ENCODE assay signal across 9 mouse cellular contexts in the genomic region with DNA sequence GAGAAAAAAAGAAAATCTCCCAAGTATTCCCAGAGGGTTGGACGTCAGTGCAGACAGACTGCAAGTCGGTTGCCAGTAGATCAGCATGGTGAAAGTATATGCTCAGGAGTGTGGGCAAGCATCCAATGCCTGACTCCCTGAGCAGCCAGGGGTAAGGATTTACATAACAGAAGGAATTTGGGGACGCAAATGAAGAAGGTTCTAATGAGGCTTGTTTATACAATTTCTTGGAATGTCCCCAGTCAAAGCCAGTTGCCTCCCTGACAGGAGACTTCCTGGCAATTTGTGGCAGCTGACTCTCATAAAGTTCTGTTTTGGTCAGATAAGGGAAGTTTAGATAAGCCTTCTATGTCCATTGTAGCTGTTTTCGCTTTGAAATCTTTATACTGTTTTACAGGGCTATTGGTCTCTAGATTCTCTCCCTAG. TPM values are rescaled to one million over a fixed set of nuclear protein-coding genes. Genes with fewer than 3 reads are reported as not detected.
A peak's percentile ranks its signal among the peaks of the same experiment; 100 is the strongest.
DNase-seq lines count a peak whose midpoint lies in the region; ATAC-seq lines count a peak whose summit lies in the region.
"Had no signal": no experiment of that assay in that cellular context is flagged by ENCODE, and none has a peak within 500 bp of the region (broad histone marks: within the 10 kb centered on the region; RNA-seq: fewer than 3 reads in every experiment).

No protein-coding gene starts in this region.

- WGBS in embryonic facial prominence, embryonic 14.5 days = 22% methylated on average over 4 of the region's 4 CpGs
- WGBS in embryonic facial prominence, embryonic 10.5 days = 29% methylated on average over 4 of the region's 4 CpGs
- 13% methylated on average over 4 of the region's 4 CpGs for WGBS in kidney, embryonic 14.5 days

- no peaks in the 10 kb centered on the region for H3K36me3 ChIP-seq in embryonic facial prominence, embryonic 14.5 days (ENCODE audit: control insufficient read depth, insufficient read depth, low read length)
- no peaks in the 10 kb centered on the region for H3K36me3 ChIP-seq in embryonic facial prominence, embryonic 10.5 days (replicated peaks)
- H3K36me3 ChIP-seq in kidney, embryonic 14.5 days (ENCODE audit: control insufficient read depth, insufficient read depth, low read length) = no peaks in the 10 kb centered on the region
- H3K36me3 ChIP-seq: embryonic facial prominence, embryonic 13.5 days had no signal

- H3K9me3 ChIP-seq in embryonic facial prominence, embryonic 14.5 days (ENCODE audit: control insufficient read depth, low read length) = no peaks in the 10 kb centered on the region
- H3K9me3 ChIP-seq in embryonic facial prominence, embryonic 10.5 days = no peaks in the 10 kb centered on the region
- no peaks in the 10 kb centered on the region for H3K9me3 ChIP-seq in kidney, embryonic 14.5 days (ENCODE audit: control insufficient read depth, low read length)
- H3K9me3 ChIP-seq: embryonic facial prominence, embryonic 13.5 days had no signal

- no peak overlapping the region for H3K4me2 ChIP-seq in embryonic facial prominence, embryonic 14.5 days (ENCODE audit: low read depth, low read length)
- H3K4me2 ChIP-seq in kidney, embryonic 14.5 days (replicated peaks; ENCODE audit: low read depth, low read length) = no peak overlapping the region
- H3K4me2 ChIP-seq: embryonic facial prominence, embryonic 13.5 days had no signal

- H3K27ac ChIP-seq in embryonic facial prominence, embryonic 14.5 days (replicated peaks; ENCODE audit: low read depth, low read length) = peak overlapping the region; percentile 33; the same call in 1 of the 2 replicates
- H3K27ac ChIP-seq in embryonic facial prominence, embryonic 10.5 days (replicated peaks) = no peak overlapping the region
- H3K27ac ChIP-seq in kidney, embryonic 14.5 days (ENCODE audit: low read depth, low read length) = peak overlapping the region; percentile 83
- H3K27ac ChIP-seq: embryonic facial prominence, embryonic 13.5 days had no signal

- no peaks in the 10 kb centered on the region for H3K27me3 ChIP-seq in embryonic facial prominence, embryonic 14.5 days (replicated peaks; ENCODE audit: control insufficient read depth, insufficient read depth, low read length)
- no peaks in the 10 kb centered on the region for H3K27me3 ChIP-seq in embryonic facial prominence, embryonic 10.5 days (replicated peaks; ENCODE audit: low read depth, poor library complexity, severe bottlenecking)
- H3K27me3 ChIP-seq in kidney, embryonic 14.5 days (ENCODE audit: control insufficient read depth, insufficient read depth, low read length) = no peaks in the 10 kb centered on the region
- H3K27me3 ChIP-seq: embryonic facial prominence, embryonic 13.5 days had no signal

- no peak for ATAC-seq in embryonic facial prominence, embryonic 14.5 days (ENCODE audit: low read depth)
- ATAC-seq in common myeloid progenitor, adult 5-6 weeks (replicated peaks; ENCODE audit: low read depth, poor library complexity, severe bottlenecking) = peak; percentile 45; the same call in 1 of the 2 replicates
- ATAC-seq in kidney, embryonic 14.5 days (ENCODE audit: low FRiP score, low TSS enrichment) = peak; percentile 72; the same call in 1 of the 2 replicates
- ATAC-seq in granulocyte monocyte progenitor cell, adult 5-6 weeks (replicated peaks; ENCODE audit: poor library complexity, severe bottlenecking) = no peak

- H3K4me1 ChIP-seq in embryonic facial prominence, embryonic 14.5 days (ENCODE audit: control insufficient read depth, insufficient read depth, low read length) = peaks cover 17% of the 10 kb centered on the region
- peaks cover 6% of the 10 kb centered on the region; the same call in 1 of the 2 replicates for H3K4me1 ChIP-seq in embryonic facial prominence, embryonic 10.5 days
- peaks cover 15% of the 10 kb centered on the region; the same call in 1 of the 2 replicates for H3K4me1 ChIP-seq in kidney, embryonic 14.5 days (ENCODE audit: control insufficient read depth, insufficient read depth, low read length)

- H3K4me3 ChIP-seq in embryonic facial prominence, embryonic 14.5 days (ENCODE audit: low read depth, low read length) = no peak overlapping the region
- no peak overlapping the region for H3K4me3 ChIP-seq in embryonic facial prominence, embryonic 10.5 days
- H3K4me3 ChIP-seq in kidney, embryonic 14.5 days (ENCODE audit: low read length) = no peak overlapping the region
- H3K4me3 ChIP-seq: embryonic facial prominence, embryonic 13.5 days had no signal

- H3K9ac ChIP-seq in embryonic facial prominence, embryonic 14.5 days (ENCODE audit: low read depth, low read length) = no peak overlapping the region
- H3K9ac ChIP-seq in kidney, embryonic 14.5 days (ENCODE audit: low read depth, low read length) = no peak overlapping the region
- H3K9ac ChIP-seq: embryonic facial prominence, embryonic 13.5 days had no signal

- DNase-seq in embryonic facial prominence, embryonic 14.5 days (ENCODE audit: low spot score) = peak; percentile 61
- DNase-seq in embryonic facial prominence, embryonic 10.5 days (ENCODE audit: low spot score) = no peak
- peak; percentile 81 for DNase-seq in 416B (ENCODE audit: low read depth)
- no peak for DNase-seq in embryo, embryonic 10.5 days (ENCODE audit: low spot score)
- DNase-seq in spleen, postnatal 14 days (ENCODE audit: low spot score in 2 of 2) = no peak

RNA-seq across cellular contexts. Expression of a gene that starts 33.4 kb away (rescaled TPM):
- polyA plus RNA-seq in embryonic facial prominence, embryonic 14.5 days (2014; fragmentation: Nextera tagmentation; extraction: Ambion mirVana) = 16.6 and 17.5 TPM in 2 replicates
- polyA plus RNA-seq in embryonic facial prominence, embryonic 10.5 days (2016; fragmentation: Nextera tagmentation; extraction: Ambion mirVana) = 6.1 and 6.6 TPM in 2 replicates
- 12.3 and 14.9 TPM in 2 replicates for total RNA-seq in common myeloid progenitor, adult 5-6 weeks (2017)
- polyA plus RNA-seq in kidney, embryonic 14.5 days (2014; fragmentation: Nextera tagmentation; extraction: Ambion mirVana) = 11.4 and 26.5 TPM in 2 replicates
- total RNA-seq in granulocyte monocyte progenitor cell, adult 5-6 weeks (2014; fragmentation: Nextera tagmentation) = 14.7 and 20.0 TPM in 2 replicates
- 14.7 and 21.9 TPM in 2 replicates for total RNA-seq in granulocyte monocyte progenitor cell, adult 5-6 weeks (2017)

Comparison
In these comparisons a context has a peak if more than half of its experiments do, and no peak if none do; other contexts are left out.
1. DNase-seq: peak in embryonic facial prominence, embryonic 14.5 days (single experiment) and 416B (single experiment); none in embryonic facial prominence, embryonic 10.5 days (single experiment), embryo, embryonic 10.5 days (single experiment) and spleen, postnatal 14 days (0 of 2).
2. ATAC-seq: peak in common myeloid progenitor, adult 5-6 weeks (single experiment) and kidney, embryonic 14.5 days (single experiment); none in embryonic facial prominence, embryonic 14.5 days (single experiment) and granulocyte monocyte progenitor cell, adult 5-6 weeks (single experiment).